Mouse (Mus musculus) retina, postnatal 7 days (tissue): ENCODE measurements around the gene Pogz.

Source experiments
- DNase-seq: peaks from one replicate; pipeline ENCODE4 v3.0.0-alpha.2; 2012; ENCODE audit warnings: low read depth, low spot score

Gene Pogz

GRCm38 (mm10) chr3:94837183-94837890, at the start of gene Pogz:
Pogz (plus strand) TSS chr3:94837567.
- DNase-seq = peak; percentile 96

DNA sequence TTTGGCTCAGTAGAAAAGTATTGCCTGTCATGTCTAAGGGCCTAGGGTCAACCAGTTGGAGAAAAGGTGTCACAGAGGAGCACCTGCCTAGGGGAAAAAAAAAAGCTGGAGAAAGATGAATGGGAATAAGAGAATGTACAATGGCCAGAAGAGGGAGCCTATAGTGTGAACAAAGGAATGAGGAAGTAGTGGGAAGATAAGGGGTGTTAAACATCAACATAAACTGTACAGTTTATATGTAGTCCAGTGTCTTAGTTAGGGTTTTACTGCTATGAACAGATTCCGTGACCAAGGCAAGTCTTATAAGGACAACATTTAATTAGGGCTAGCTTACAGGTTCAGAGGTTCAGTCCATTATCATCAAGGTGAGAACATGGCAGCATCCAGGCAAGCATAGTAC, 48.3 kb upstream of the Pogz start:
- DNase-seq = no peak

GRCm38 (mm10) chr3:94789516-94789915, 47.9 kb upstream of the Pogz start:
- DNase-seq = no peak

DNA sequence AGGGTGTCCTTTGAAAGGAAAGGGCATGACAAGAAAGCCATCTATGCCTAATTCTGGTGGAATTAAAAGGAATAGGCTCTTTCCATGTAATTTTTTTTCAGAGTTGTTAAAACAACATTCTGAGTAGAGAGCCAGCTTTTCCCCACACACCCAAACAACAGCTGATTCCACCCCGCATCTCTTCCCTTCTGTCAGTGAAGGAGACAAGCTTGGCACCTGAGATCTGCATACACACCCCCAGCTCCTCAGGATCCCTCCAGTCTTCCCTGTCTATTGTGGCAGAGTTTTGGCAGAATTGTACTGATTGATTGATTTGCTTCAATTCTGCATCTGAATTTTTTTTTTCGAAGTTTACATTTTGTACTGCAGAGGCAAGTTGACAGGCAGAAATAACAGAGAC, 45.1 kb upstream of the Pogz start:
- no peak for DNase-seq

GRCm38 (mm10) chr3:94793672-94794071, 43.7 kb upstream of the Pogz start:
- no peak for DNase-seq

DNA sequence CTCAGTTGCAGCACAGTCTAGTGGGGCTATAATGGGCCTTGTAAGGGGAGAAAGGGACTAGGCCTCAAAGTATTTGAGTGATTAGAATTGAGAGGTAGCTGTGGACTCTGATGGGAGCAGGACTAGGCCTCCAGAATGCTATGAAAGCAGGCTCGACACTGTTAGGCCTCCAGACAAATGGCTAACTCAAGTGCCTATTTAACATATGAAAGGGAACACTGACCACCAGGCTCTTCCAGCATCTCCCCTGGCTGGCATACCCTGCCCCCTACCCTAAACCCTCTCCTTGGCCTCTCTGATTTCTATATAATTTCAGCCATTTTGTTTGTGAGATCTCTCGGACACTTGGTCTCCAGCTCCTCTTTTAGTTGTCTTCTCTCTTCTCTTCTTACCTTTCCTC, 43.0 kb upstream of the Pogz start:
- DNase-seq = no peak

DNA sequence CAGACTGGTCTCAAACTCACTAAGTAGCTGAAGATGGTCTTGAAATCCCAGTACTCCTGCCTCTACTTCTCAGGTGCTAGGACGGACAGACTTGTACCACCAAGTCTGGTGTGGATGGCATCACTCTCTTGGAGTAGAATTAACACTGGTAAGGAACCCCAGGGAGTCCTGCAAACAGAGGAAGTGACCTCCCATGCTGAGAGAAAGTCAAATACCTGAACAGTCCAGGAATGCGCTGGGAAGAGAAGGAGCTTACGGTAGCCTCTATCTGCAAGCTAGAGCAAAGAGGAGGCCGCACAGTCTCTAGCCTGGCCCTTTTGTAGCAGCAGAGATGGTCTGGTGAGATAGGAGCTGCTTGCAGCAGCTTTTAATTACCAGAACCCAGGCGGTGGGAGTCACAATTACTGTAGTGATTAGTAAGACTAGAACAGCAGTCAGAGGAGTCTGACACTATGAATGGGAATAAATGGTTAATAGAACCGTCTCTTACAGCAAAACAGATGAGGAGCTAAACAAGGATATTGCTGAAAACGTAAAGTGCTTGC, 41.7 kb upstream of the Pogz start:
- DNase-seq = no peak

GRCm38 (mm10) chr3:94796181-94796580, 41.2 kb upstream of the Pogz start:
- no peak for DNase-seq

DNA sequence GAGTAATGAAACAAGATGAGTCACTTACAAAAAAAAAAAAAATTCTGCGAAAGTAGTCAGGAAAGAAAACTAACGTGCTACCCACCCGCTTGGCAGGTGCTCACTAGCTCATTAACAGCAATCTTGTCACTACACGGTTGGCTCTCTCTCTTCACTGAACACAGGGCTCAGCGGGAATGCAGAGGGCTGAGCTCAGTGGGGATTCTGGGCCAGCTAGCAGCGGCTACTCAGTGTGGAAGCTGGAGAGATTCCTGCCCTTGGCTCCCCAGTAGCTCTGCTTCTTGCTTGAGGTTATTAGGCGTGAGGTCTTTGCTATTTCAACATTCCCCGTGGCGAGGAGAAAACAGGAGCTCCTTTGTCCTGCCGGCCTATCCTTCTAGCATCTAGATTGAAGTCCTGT, 33.2 kb upstream of the Pogz start:
- DNase-seq = no peak

GRCm38 (mm10) chr3:94804976-94805375, 32.4 kb upstream of the Pogz start:
- DNase-seq = no peak

DNA sequence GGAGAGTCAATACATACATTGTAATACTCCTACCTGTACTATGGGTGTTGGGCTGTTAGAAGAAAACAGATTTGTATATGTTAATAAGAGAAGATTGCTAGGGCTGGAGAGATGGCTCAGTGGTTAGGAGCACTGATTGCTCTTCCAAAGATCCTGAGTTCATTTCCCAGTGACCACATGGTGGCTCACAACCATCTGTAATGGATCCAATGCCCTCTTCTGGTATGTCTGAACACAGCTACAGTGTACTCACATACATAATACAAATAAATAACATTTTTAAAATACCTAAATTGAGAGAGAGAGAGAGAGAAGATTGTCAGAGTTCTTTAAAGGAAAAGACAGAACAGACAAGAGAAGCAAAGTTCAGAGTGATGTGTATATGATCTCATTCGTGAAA, 29.1 kb upstream of the Pogz start:
- no peak for DNase-seq

GRCm38 (mm10) chr3:94811628-94812027, 25.7 kb upstream of the Pogz start:
- no peak for DNase-seq

GRCm38 (mm10) chr3:94813651-94814050, 23.7 kb upstream of the Pogz start:
- no peak for DNase-seq

GRCm38 (mm10) chr3:94814063-94814462, 23.3 kb upstream of the Pogz start:
- DNase-seq = no peak

GRCm38 (mm10) chr3:94814663-94815062, 22.7 kb upstream of the Pogz start:
- no peak for DNase-seq

DNA sequence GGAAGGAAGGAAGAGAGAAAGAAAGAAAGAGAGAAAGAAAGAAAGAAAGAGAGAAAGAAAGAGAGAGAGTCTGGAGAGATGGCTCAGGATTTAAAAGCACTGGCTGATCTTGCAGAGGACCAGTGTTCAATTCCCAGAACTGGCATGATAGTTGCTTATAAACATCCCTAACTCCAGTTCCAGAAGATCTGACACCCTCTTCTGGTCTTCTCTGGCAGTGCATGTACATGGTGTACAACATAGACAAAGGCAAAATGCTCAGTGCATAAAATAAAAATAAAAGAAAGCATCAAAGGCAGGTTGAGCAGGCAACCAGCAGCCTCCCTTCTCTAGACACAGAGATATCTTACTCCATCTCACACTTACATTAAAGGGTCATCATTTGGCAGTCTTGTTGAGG, 21.8 kb upstream of the Pogz start:
- no peak for DNase-seq

DNA sequence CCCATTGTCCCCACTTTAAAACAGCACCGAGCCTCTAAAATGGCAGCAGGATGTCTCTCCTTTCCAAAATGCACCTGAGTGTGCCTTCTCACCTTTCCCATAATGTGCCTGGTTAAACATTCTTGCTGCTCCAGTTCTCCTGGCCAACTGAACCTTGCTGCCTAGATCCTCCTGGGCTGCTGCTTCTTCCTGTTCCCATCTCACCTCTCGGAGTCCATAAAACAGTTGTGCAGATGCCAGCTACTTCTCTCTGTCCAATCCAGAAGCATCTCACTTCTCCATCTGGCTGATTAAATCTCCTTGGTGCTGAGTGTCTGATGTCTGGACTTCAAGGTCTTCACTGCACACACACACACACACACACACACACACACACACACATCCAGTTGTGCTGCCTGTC, 19.6 kb upstream of the Pogz start:
- no peak for DNase-seq

GRCm38 (mm10) chr3:94819452-94820425, 17.6 kb upstream of the Pogz start:
- DNase-seq = no peak

DNA sequence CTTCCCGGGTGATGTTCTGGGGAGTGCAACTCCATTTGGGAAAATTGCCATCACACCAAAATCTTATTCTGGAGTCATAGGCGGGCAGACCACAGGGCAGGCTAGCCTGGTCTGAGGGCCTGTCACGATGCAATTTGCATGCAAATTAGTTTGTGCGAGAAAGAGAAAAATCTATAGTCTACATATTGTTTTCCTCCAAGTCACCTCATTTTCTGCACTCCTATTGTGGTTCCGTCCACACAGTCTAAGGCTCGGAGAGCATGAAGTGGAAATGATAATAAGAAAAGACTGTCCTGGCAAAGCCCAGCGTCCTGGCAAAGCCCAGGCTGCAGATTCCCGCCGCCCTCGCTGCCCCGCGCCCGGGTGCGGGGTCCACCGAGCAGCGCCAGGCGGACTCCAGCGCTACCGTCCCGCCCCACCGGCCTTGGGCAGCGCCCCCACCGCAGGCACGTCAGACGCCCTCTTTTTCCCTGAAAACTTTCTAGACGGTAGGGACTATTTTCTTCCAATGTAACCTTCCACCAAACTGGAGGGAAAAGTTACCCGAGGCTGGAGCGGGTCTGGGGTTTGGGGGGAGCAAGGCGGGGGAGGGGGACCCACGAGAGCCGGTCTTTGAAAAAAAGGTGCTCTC, 16.2 kb upstream of the Pogz start:
- DNase-seq = no peak

- DNase-seq = no peak
Measured at GRCm38 (mm10) chr3:94822082-94822481, 15.3 kb upstream of the Pogz start.

- DNase-seq = no peak
Measured at GRCm38 (mm10) chr3:94824110-94824509, 13.3 kb upstream of the Pogz start.

GRCm38 (mm10) chr3:94832100-94832499, 5.3 kb upstream of the Pogz start:
- no peak for DNase-seq
